In genomic region chr17:43531192-43531591, GRCm38 (mm10) we compare ENCODE assay signal across 22 mouse cellular contexts. TPM values are rescaled to one million over a fixed set of nuclear protein-coding genes. Genes with fewer than 3 reads are reported as not detected.
A peak's percentile ranks its signal among the peaks of the same experiment; 100 is the strongest.
DNase-seq lines count a peak whose midpoint lies in the region; ATAC-seq lines count a peak whose summit lies in the region.
"Had no signal": no experiment of that assay in that cellular context is flagged by ENCODE, and none has a peak within 500 bp of the region (broad histone marks: within the 10 kb centered on the region; RNA-seq: fewer than 3 reads in every experiment).

No protein-coding gene starts in this region.

- intact Hi-C loops in heart, postnatal 36 days (cut with DNase I), result no loop called here

- ATAC-seq in granulocyte monocyte progenitor cell, adult 5-6 weeks (replicated peaks; ENCODE audit: poor library complexity, severe bottlenecking), result peak; percentile 53
- peak; percentile 46; the same call in 1 of the 2 replicates for ATAC-seq in megakaryocyte progenitor cell, adult 5-6 weeks (replicated peaks; ENCODE audit: poor library complexity)
- ATAC-seq: activated CD4-positive, CD25-positive, alpha-beta regulatory T cell, adult 4 months; CD4-positive, CD25-positive, alpha-beta regulatory T cell, adult 4 months; forebrain, embryonic 13.5 days; forebrain, embryonic 15.5 days; forebrain, postnatal 0 days; Patski had no signal

- peak; percentile 44 for DNase-seq in heart, adult 11 months
- DNase-seq in heart, postnatal 36 days, result no peak
- peak; percentile 52 for DNase-seq in 3T3-L1 (ENCODE audit: low read depth, low spot score)
- no peak for DNase-seq in cerebellum, postnatal 10 days
- no peak for DNase-seq in cerebellum, postnatal 14 days
- DNase-seq: adrenal gland, adult 8-10 months; adrenal gland, postnatal 36 days; B cell, adult 2 months; cerebellum, adult 11-12 months; cerebellum, adult 2 months had no signal

RNA-seq across cellular contexts. Expression of gene Ankrd66, which starts 12.2 kb away (rescaled TPM):
- total RNA-seq in heart, postnatal 36 days (2021), result not detected
- total RNA-seq in granulocyte monocyte progenitor cell, adult 5-6 weeks (2014; fragmentation: Nextera tagmentation), result not detected in 2 replicates
- not detected in 2 replicates for total RNA-seq in granulocyte monocyte progenitor cell, adult 5-6 weeks (2017)
- total RNA-seq in megakaryocyte progenitor cell, adult 5-6 weeks (2015), result not detected in 2 replicates
- total RNA-seq in megakaryocyte progenitor cell, adult 5-6 weeks (2017), result not detected in 2 replicates
- total RNA-seq: adrenal gland, adult 18-20 months; adrenal gland, postnatal 14 days; adrenal gland, postnatal 36 days; CH12.LX; forebrain, postnatal 0 days; G1E had no signal

RNA-seq across cellular contexts. Expression of gene Mep1a, which starts 28.6 kb away (rescaled TPM):
- not detected for total RNA-seq in heart, postnatal 36 days (2021)
- not detected in 2 replicates for total RNA-seq in granulocyte monocyte progenitor cell, adult 5-6 weeks (2014; fragmentation: Nextera tagmentation)
- not detected in 2 replicates for total RNA-seq in granulocyte monocyte progenitor cell, adult 5-6 weeks (2017)
- total RNA-seq in megakaryocyte progenitor cell, adult 5-6 weeks (2015), result not detected in 2 replicates
- not detected in 2 replicates for total RNA-seq in megakaryocyte progenitor cell, adult 5-6 weeks (2017)
- total RNA-seq: adrenal gland, adult 8-10 months; adrenal gland, postnatal 14 days; adrenal gland, postnatal 36 days; CH12.LX; forebrain, postnatal 0 days; G1E had no signal

RNA-seq across cellular contexts. Expression of gene Pla2g7, which starts 36.7 kb away (rescaled TPM):
- 1 to 10 TPM; 6.9 to 9.9 TPM for total RNA-seq in heart, postnatal 36 days (2021)
- 1.3 TPM in 1 of 2 replicates, not detected in the other for total RNA-seq in granulocyte monocyte progenitor cell, adult 5-6 weeks (2014; fragmentation: Nextera tagmentation)
- total RNA-seq in granulocyte monocyte progenitor cell, adult 5-6 weeks (2017), result 0.13 and 2.4 TPM in 2 replicates
- 1.3 and 2.0 TPM in 2 replicates for total RNA-seq in megakaryocyte progenitor cell, adult 5-6 weeks (2015)
- 0.88 and 3.2 TPM in 2 replicates for total RNA-seq in megakaryocyte progenitor cell, adult 5-6 weeks (2017)
- total RNA-seq: CH12.LX, G1E had no signal

Comparison
In these comparisons a context has a peak if more than half of its experiments do, and no peak if none do; other contexts are left out.
1. DNase-seq: peak in heart, adult 11 months (single experiment) and 3T3-L1 (single experiment); none in heart, postnatal 36 days (0 of 2), cerebellum, postnatal 10 days (0 of 2) and cerebellum, postnatal 14 days (0 of 2).